Mouse (Mus musculus): Measurements from ENCODE around the gene Zfp282.
"Not testable (repeated sequence)": the region's sequence is repeated elsewhere in the genome, so short reads cannot be mapped to it uniquely, and the experiment has no call there.

Gene Zfp282

DNA sequence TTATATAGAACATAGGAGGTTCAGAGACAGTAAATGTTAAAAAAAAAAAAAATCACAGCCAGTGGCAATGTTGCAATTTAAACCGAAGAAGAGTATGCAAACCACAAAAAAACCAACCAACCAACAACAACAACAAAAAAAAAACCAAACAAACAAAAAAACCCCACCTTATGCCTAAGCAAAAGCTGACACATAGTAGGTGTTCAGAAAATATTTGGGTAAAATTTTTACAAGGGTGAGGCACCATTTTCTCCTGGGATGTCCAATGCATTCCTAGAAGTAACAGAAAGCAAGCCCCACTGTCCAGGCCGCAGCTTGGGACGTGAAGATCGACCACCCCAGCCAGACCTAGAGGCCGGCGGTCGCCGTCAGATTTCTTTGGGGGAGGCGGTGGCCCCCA lies at the start of gene Zfp282:
TSS of gene Zfp282 (plus strand) at position 147 of the 400 bp plus-strand sequence.
- no peak for DNase-seq (ENCODE audit: low read depth, low spot score)

DNA sequence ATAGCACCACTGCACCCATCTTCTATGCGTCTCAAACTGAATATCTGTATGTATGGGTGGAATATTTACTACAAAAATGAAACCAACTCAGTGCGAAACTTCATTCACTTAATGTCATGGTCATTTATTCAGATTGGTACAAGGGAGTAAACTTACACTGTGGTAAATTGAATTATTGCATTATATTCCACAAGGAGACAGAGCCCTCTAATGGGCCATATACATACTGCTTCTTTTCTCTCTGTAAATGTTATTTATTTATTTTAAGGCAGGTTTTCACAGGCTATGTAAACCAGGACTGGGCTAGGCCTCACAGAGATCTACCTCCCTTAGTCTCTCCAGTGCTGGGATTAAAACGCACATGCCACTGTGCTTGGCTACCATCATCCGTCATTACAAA lies 49.5 kb upstream of the Zfp282 start:
- DNase-seq (ENCODE audit: low read depth, low spot score): no peak

DNA sequence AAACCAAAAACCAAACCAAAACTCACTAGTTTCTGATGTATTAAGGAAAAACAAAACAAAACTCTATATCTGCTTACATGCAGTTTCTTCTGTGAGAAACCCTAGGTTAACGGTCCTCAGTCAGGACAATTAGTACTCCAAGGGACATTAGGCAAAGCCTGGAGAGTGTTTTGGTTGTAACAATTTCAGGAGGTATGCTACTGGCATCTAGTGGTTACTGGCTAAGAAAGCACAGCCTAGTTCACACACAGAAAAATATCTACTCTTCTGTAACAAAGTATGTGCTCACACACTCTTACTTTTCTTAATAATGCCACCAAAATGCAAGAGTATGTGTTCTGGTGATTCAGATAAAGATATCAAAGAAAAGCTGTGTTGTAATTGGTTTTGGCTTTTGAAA lies 48.1 kb upstream of the Zfp282 start:
- no peak for DNase-seq (ENCODE audit: low read depth, low spot score)

DNA sequence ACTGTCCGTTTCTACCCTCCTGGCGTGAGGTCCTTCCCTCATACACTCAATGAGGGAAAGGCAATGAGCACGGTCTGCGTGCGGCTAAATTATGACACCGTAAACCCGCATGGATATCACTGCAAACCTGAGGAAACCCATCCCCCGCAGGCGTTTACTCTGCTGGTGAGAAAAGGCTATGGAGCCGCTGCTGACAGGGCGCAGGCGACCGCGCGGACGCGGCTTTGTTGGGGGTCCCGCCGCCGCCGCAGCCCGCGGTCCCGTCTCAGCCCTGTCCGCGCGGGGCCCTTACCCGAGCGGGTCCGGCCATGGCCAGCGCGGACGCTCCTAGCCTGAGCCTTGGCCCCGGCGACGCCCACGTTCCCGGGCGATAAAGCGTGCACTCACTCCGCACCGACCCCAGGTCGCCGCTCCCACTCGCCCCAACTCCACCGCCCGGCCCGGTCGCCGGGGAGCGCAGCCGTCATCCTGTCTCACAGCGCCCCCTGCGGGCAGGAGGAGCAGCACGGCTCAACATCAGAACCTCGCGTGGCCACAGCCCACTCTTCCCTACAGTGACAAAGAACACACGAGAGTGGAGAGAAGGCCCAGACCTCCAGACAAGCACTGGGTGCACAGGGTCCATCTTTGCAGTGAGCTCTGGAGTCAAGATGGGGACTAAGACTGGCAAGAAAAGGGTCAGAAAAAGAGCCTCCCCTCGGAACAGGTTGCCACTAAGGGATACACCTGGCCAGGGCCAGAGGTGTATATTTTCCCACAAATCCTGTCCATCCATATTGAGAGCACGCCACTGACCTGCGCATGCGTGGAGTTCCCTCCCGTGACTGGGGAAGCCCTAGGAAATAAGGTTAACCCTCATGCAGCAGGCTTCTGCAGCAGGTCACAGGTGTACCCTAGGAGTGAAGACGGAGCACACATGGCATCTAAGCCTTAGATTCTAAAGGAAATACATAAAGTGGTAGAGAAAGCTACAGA lies 46.6 kb upstream of the Zfp282 start, which contains the start of gene Zfp786:
TSS of gene Zfp786 (minus strand) at position 764 of the 975 bp plus-strand sequence.
- DNase-seq (ENCODE audit: low read depth, low spot score): peak; percentile 75

DNA sequence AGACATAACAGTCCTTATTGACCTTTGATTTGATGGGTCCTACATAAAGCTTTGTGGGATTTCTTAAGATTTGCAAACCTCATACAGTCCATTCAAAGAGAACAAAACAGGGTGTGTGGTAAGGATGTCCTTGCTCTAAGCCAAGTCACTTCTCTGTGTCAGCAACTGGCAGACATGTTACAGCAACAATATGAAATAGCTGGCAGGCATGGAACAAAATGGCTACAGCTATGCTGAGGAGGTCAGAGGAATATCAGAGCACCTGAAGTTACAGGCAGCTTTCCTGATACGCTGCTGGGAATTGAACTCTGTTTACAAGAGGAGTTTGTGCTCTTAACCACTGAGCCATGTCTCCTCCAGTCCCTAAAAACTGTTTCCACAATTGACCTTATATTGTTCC lies 44.8 kb upstream of the Zfp282 start:
- DNase-seq (ENCODE audit: low read depth, low spot score): no peak

DNA sequence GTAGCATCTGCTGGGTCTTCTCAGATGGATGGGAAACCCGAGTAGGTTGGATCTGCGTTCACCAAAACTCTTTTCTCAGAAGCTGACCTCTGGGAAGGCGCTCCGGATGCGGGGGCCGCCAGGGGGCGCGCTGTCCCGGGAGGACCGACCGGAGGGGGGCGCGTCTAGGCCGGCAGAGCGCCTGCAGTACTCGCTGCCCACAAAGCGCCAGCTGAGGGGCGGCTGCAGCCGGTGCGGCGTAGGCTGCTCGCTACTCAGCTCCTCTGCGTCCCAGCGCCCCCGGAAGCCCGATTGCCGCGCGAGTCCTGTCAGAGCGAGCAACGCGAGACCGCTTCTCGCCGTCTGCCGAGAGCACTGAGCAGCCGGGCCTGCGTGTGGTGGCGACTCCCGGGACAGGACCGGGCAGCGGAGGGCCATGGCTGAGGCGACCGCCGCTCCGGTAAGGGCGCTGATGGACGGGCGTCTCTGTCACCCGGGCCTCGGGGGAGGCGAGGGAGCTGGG lies 41.5 kb upstream of the Zfp282 start, which contains the start of gene Zfp398:
TSS of gene Zfp398 (plus strand) at position 180 of the 502 bp plus-strand sequence.
- DNase-seq (ENCODE audit: low read depth, low spot score): peak; percentile 90

DNA sequence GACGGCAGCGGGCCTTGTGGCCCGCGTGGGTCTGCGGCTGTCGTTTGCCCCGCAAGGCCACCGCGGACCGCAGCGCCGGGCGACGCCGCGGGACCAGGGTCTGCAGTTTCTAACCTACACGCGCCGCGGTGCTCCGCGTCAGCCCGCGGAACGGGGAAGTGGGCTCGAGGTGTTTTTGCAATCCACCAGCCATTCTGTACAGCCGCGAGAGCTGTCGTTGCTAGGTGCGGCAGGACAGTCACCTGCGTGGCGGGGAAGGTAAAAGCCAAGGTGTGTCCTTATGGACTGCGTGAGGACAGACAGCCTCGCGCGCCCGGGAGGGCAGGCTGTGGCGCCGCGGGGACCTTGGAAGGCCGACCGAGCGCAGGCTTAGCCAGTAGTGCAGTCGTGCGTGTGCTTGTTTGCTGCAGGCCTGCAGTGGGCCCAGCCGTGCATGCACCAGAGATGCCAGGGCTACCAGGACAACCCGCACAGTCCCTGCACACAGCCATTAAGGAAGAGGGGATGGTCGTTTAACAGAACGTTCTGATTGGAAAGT lies 41.0 kb upstream of the Zfp282 start:
- DNase-seq (ENCODE audit: low read depth, low spot score): peak; percentile 44

DNA sequence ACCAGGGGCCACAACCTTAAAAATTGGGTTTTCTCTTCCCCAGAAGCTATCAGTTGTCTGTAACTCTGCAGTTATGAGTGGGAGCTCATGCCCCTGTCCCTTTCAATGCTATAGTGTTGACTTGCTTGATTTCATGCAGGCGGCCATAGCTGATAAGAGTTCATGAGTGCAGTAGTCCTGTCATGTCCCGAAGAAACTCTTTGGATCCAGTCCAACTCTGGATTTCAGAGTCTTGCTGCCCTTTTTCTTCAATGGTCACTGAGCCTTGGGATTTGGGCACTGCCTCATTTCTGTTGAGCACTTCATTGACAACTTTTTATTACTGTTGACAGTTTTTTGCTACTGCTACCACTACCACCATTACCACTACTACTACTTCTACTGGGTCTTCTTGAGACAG lies 39.4 kb upstream of the Zfp282 start:
- DNase-seq (ENCODE audit: low read depth, low spot score): no peak

DNA sequence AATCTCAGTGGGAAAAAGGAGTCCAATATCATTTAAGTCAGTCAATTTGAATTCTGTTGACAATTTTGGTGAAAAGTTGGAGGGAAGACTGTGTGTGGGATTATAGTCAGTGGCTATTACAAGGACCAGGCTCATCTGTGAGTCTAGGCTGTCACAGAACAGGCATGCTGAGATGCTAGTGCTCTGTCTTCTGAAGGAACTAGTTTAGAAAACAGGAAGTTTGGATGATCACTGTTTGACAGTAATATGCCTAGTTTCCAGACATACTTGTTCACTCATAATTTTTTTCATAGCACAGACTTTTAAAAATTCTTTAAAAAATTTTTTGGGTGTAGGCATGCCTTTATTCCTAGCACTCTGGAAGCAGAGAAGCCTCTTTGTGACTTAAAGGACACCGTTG lies 35.9 kb upstream of the Zfp282 start:
- DNase-seq (ENCODE audit: low read depth, low spot score): no peak

DNA sequence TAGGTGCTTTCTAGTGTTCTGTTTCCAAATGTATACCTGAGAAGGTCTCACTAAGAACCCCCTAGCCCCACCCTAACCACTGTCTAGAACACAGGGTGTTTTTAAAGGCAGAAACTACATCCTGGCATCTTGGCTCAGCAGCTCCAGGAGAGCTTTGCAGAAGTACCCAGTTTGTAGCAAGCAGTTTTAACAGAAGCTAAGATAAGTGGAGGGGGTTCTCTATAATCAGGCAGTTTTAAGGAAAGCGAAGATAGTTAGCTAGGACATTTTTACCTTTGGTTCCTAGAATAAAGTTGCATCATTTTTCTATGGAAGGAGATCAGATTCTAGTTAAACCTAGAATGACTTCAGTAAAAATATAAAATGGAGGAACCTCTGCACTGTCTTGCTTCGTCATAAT lies 35.2 kb upstream of the Zfp282 start:
- DNase-seq (ENCODE audit: low read depth, low spot score): no peak

DNA sequence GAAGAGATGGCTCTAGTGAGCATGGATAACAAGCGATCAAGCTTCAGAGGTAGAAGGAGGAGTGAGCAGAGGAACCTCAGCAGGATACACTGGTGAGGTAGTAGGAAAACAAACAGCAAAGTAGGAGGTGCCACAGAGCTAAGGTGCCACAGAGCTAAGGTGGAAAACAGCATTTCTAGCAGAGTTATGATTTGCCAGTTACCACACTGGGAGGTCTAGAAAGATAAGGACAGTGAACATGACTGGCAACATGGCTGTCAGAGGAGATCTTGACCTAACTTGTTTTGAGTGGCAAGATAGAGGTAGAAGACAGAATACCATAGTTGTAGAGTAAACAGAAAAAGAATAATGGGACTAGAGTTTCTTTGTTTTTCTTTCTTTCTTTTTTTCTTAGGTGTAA lies 34.7 kb upstream of the Zfp282 start:
- DNase-seq (ENCODE audit: low read depth, low spot score): no peak

DNA sequence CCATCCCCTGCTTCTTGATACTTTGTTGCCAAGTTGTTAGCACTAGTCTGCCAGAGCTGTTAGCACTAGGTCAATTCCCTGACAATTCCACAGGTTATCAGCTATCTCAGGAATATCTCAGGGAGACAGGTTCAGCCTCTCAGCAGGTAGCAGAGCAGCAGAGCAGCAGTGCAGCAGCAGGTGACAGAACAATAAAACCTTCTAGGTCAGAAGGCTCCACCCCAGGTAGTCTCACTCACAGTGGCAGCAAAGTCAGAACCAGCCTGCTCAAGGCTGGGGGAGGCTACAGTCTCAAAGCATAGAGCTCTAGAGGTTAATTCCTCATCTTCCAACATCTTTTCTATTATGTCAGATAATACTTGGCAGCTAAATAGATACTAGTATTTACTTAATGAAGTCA lies 31.2 kb upstream of the Zfp282 start:
- DNase-seq (ENCODE audit: low read depth, low spot score): no peak

DNA sequence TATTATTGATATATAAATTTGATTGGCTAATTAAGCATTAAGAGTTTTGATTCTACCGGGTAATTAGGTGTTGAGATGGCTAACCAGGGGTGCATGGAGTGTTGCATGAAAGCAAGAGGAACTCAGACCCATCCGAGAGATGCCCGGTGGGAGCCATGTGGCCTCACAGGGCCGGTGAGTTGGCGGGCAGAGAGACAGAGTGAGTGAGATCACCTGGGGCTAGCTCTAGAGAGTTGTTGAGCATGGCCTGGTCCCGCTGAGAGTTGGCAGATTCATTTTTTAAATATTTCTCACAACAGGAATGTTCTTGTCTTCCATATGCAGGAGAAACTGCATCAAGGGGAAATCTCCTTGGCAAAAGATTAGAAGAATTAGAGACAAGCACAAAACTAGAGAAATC lies 19.8 kb upstream of the Zfp282 start:
- no peak for DNase-seq (ENCODE audit: low read depth, low spot score)

DNA sequence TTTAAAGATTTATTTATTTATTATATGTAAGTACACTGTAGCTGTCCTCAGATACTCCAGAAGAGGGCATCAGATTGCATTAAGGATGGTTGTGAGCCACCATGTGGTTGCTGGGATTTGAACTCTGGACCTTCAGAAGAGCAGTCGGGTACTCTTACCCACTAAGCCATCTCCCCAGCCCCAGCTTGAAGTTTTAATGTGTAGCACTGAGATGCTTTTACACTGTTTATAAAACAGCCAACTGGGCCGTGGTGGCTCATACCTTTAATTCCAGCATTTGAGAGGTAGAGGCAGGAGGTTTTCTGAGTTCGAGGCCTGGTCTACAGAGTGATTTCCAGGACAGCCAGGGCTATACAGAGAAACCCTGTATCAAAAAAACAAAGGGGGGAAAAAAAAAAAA lies 19.3 kb upstream of the Zfp282 start:
- DNase-seq (ENCODE audit: low read depth, low spot score): not testable (repeated sequence)

DNA sequence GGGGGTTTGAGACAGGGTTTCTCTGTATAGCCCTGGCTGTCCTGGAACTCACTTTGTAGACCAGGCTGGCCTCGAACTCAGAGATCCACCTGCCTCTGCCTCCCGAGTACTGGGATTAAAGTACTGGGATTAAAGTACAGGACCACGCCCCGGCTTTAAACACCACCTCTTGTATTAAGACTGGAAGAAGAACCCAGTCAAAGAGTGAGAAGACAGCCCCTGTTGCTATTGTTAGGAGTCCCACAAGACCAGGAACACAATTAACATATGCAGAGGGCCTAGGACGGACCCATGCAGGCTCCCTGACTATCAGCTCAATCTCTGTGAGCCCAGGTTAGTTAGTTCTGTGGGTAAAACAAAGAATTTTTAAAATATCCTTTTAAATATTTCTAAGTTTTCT lies 4.7 kb upstream of the Zfp282 start:
- DNase-seq (ENCODE audit: low read depth, low spot score): no peak

DNA sequence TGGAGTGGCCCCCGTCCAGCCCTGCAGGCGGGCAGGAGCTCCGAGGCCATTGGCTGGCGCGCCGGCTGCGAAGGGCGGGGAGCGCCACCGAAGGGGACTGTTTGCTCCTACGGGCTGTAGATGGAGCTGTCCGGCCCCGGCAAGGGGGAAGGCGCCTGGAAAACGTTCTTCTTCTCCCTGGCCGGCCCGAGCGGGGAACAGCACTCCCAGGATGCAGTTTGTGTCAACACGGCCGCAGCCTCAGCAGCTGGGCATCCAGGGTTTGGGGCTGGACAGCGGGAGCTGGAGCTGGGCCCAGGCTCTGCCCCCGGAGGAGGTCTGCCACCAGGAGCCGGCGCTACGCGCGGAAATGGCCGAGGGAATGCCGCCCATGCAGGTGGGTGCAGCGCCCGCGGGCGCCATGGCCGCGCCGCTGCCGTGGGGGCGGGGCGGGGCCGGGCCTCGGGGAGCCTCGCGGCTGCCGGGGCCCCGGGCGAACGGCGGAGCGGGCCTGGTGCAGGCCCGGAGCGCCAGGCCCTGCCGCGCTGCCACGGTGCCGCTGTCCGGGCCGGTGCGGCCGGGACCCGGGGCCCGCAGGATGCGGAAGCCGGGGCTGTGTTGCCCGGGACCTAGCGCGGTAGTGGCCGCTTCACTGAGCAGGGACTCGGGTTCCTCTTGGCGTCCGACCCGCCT lies 593 bp downstream of the Zfp282 start:
- peak; percentile 79 for DNase-seq (ENCODE audit: low read depth, low spot score)

DNA sequence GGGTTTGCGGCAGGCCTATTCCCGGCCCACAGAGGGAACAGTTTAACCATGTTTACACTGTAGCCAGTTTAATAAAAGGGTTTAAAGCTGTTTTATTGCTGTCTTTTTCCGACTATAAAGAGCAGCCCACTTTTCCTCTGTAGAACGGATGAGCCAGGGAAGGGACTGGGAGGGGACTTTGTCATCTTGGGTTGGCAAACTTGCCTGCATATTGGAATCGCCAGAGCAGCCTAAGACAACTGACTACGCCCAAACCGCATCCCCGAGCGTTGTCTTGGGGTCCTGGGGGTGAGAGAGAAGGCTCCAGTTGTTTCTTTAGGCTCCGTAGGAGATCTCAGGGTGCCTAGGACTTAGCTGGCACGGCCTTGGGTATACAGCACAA lies 1.1 kb downstream of the Zfp282 start:
- no peak for DNase-seq (ENCODE audit: low read depth, low spot score)

DNA sequence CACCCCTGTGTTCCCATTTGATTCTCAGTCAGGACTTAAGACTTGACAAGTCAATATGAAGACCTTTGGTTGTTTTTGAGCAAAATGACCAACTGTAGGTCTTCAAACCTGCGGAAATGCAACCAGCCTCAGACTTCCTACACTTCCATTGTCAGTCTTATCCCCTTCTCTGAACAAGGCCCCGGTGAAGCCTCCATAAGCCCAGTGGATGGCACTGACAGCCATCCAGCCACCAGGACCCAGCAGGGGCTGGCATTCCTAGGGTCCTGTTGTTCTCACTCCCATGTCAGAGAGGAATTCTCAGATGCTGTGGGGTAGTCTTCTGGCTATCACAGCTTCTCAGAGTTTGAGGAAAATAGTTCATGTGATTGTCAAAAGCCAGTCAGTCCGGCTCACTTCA lies 1.6 kb downstream of the Zfp282 start:
- DNase-seq (ENCODE audit: low read depth, low spot score): no peak

DNA sequence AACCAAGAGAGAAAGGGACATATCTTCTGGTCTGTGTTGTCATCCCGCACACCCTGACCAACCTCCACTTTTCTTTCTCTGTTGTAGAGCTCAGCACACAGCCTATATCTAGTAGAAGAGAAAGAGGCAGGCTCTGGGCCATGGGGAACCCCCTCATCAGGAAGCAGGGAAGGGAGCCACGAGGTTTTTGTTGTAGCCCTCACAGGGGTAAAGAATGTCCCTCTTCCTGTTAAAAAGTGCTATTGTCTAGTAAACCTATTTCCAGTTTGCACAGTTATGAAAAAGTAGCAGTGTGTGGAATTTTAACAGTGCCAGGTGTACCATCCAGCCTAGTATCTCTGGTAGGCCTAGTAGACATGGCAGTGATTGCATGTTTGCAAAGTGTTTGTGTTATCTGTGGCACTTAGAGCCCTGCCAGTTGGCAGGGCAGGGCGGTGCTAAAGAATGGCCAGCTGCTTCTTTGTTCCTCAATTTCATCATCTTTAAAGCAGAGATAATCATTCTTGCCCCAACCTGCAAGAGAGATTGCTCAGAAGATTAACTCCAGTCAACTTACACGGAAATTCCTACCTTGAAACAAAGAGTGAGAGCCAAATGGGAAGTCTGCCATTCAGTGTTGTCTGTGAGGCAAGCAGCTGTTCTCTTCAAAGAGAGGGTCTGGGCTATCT lies 2.2 kb downstream of the Zfp282 start:
- DNase-seq (ENCODE audit: low read depth, low spot score): no peak

DNA sequence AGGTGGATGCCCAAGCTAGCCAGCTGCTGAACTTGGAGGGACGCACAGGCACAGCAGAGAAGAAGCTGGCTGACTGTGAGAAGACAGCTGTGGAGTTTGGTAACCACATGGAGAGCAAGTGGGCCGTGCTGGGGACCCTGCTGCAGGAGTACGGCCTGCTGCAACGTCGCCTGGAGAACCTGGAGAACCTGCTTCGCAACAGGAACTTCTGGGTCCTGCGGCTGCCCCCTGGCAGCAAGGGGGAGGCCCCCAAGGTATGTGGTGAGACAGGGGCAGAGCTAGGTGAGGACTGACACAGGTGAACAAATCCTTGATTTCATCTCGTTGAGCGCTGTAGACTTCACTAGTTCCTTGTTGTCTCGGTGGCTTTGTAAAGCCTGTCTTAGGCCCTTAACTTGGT lies 3.2 kb downstream of the Zfp282 start:
- no peak for DNase-seq (ENCODE audit: low read depth, low spot score)

DNA sequence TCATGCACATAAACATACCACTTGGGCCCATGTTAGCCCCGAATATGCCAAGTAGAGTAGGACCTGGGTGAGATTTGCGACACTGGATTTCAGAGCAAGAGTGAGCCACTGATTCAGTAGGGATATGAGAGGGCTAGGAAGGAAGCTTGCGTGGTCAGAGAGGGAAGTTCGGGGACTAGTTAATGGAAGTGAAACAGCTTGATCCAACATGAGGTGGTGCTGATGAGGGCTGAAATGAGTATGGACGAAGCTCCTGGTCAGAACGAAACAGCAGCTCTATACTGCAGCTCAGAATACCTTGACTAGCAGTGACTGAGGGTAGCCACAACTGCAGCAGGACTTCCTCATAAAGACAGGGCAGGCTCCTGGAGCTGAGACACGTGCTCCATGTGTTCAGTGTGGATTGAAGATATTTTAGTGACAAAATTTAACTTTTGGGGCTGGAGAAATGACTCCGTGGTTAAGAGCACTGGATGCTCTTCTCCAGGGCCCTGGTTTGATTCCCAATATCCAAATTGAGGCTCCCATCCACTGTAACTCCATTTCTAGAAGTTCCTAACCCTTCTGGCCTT lies 11.9 kb downstream of the Zfp282 start:
- DNase-seq (ENCODE audit: low read depth, low spot score): no peak

Data from telencephalon, adult 2 months (tissue).